Mouse (Mus musculus) kidney, embryonic 16.5 days (tissue): ENCODE results near the gene Rhd. TPM values are rescaled to one million over a fixed set of nuclear protein-coding genes. Genes with fewer than 3 reads are reported as not detected.

Source experiments
- ATAC-seq: fragments of 200-750 bp; cut with Nextera tagmentation; 2 replicates; pipeline ENCODE4 v1.8.0; 2017; ENCODE audit warnings: moderate TSS enrichment; ENCODE audit not compliant: low FRiP score, low TSS enrichment
- H3K27ac ChIP-seq: fragments of 300-500 bp; sonication (generic); 2 replicates; pipeline ENCODE4 v1.5.1; 2014; ENCODE audit warnings: low read length
- H3K27me3 ChIP-seq: fragments of 300-500 bp; sonication (generic); 2 replicates; pipeline ENCODE4 v1.6.1; 2014; ENCODE audit warnings: low read length, control low read depth, mixed read lengths; ENCODE audit not compliant: insufficient read depth
- H3K36me3 ChIP-seq: fragments of 300-500 bp; sonication (generic); 2 replicates; pipeline ENCODE4 v1.6.1; 2014; ENCODE audit warnings: low read length, control low read depth, mixed read lengths; ENCODE audit not compliant: insufficient read depth
- H3K4me1 ChIP-seq: fragments of 300-500 bp; sonication (generic); 2 replicates; pipeline ENCODE4 v1.6.1; 2014; ENCODE audit warnings: low read length, control low read depth, mixed read lengths; ENCODE audit not compliant: insufficient read depth
- H3K4me2 ChIP-seq: fragments of 300-500 bp; sonication (generic); replicated peaks from 2 replicates; pipeline ENCODE4 v1.6.1; 2014; ENCODE audit warnings: low read depth, low read length
- H3K4me3 ChIP-seq: fragments of 300-500 bp; sonication (generic); 2 replicates; pipeline ENCODE4 v1.5.1; 2014; ENCODE audit warnings: mild to moderate bottlenecking, low read length
- H3K9ac ChIP-seq: fragments of 300-500 bp; sonication (generic); replicated peaks from 2 replicates; pipeline ENCODE4 v1.6.1; 2014; ENCODE audit warnings: low read length
- H3K9me3 ChIP-seq: fragments of 300-500 bp; sonication (generic); 2 replicates; pipeline ENCODE4 v1.6.1; 2016; ENCODE audit warnings: low read length, control low read depth
- WGBS: fragments of 180-500 bp; shearing (Covaris S2); extraction: QIAGEN DNeasy Blood & Tissue Kit; methylation state at CpG from one replicate; pipeline ENCODE4 v1.1.7; 2014; 5-methylcytosine and 5-hydroxymethylcytosine counted together
- polyA plus RNA-seq: library from polyadenylated mRNA; unstranded; fragments of >200 nt; fragmentation: Nextera tagmentation; extraction: Ambion mirVana; gene quantifications from 2 replicates; pipeline ENCODE4 v1.2.1, GENCODE M21; 2015

The Rhd gene
- polyA plus RNA-seq, 1 experiment from 2014 or later, result 3.0 TPM

- peaks cover 32% of the 10 kb centered on the region for H3K4me1 ChIP-seq
- peak overlapping the region; percentile 85 for H3K4me2 ChIP-seq
- H3K36me3 ChIP-seq, result no peaks in the 10 kb centered on the region
- H3K9me3 ChIP-seq, result no peaks in the 10 kb centered on the region
- peak; percentile 94 for ATAC-seq
- H3K27ac ChIP-seq, result peak overlapping the region; percentile 80
- H3K9ac ChIP-seq, result peak overlapping the region; percentile 68
- under 1% methylated on average over 88 of the region's 91 CpGs for WGBS
- H3K27me3 ChIP-seq, result peaks cover 3% of the 10 kb centered on the region; the same call in 1 of the 2 replicates
- H3K4me3 ChIP-seq, result peak overlapping the region; percentile 96
These were observed 10.5 kb upstream of the Rhd start for GRCm38 (mm10) chr4:134853637-134854485.

- Histone ChIP-seq H3K27ac (peak overlapping the region; percentile 65; the same call in 1 of the 2 replicates), H3K4me2 (no peak overlapping the region), H3K9me3 (no peaks in the 10 kb centered on the region), H3K4me3 (no peak overlapping the region), H3K36me3 (no peaks in the 10 kb centered on the region), H3K4me1 (peaks cover 32% of the 10 kb centered on the region), H3K9ac (no peak overlapping the region), H3K27me3 (peaks cover 3% of the 10 kb centered on the region; the same call in 1 of the 2 replicates)
- no peak for ATAC-seq
- 57% methylated on average over 3 of the region's 3 CpGs for WGBS
These were observed 9.0 kb upstream of the Rhd start for GRCm38 (mm10) chr4:134855371-134855770.

GRCm38 (mm10) chr4:134856056-134856455, 8.3 kb upstream of the Rhd start:
- no peak overlapping the region for H3K4me2 ChIP-seq
- peaks cover 26% of the 10 kb centered on the region for H3K4me1 ChIP-seq
- no peak overlapping the region for H3K4me3 ChIP-seq
- H3K9me3 ChIP-seq, result no peaks in the 10 kb centered on the region
- H3K27ac ChIP-seq, result no peak overlapping the region
- no peak for ATAC-seq
- 53% methylated on average over 5 of the region's 5 CpGs for WGBS
- peaks cover 3% of the 10 kb centered on the region; the same call in 1 of the 2 replicates for H3K27me3 ChIP-seq
- H3K9ac ChIP-seq, result no peak overlapping the region
- no peaks in the 10 kb centered on the region for H3K36me3 ChIP-seq

- WGBS, result 20% methylated on average over 5 of the region's 5 CpGs
- no peak for ATAC-seq
- Histone ChIP-seq H3K27me3 (peaks cover 3% of the 10 kb centered on the region; the same call in 1 of the 2 replicates), H3K9me3 (no peaks in the 10 kb centered on the region), H3K4me2 (no peak overlapping the region), H3K4me3 (no peak overlapping the region), H3K4me1 (peaks cover 21% of the 10 kb centered on the region), H3K27ac (no peak overlapping the region), H3K36me3 (no peaks in the 10 kb centered on the region), H3K9ac (no peak overlapping the region)
These were observed 7.8 kb upstream of the Rhd start for GRCm38 (mm10) chr4:134856501-134856900.

GRCm38 (mm10) chr4:134858494-134858893, 5.8 kb upstream of the Rhd start:
- no peaks in the 10 kb centered on the region for H3K36me3 ChIP-seq
- WGBS, result 82% methylated on average over 4 of the region's 4 CpGs
- H3K4me2 ChIP-seq, result no peak overlapping the region
- H3K9ac ChIP-seq, result no peak overlapping the region
- H3K27ac ChIP-seq, result no peak overlapping the region
- peaks cover 3% of the 10 kb centered on the region; the same call in 1 of the 2 replicates for H3K27me3 ChIP-seq
- no peaks in the 10 kb centered on the region for H3K9me3 ChIP-seq
- H3K4me1 ChIP-seq, result peaks cover 17% of the 10 kb centered on the region
- no peak for ATAC-seq
- no peak overlapping the region for H3K4me3 ChIP-seq

GRCm38 (mm10) chr4:134861884-134862283, 2.5 kb upstream of the Rhd start:
- no peaks in the 10 kb centered on the region for H3K36me3 ChIP-seq
- no peaks in the 10 kb centered on the region for H3K27me3 ChIP-seq
- 57% methylated on average over 6 of the region's 6 CpGs for WGBS
- no peak overlapping the region for H3K4me3 ChIP-seq
- peak; percentile 60; the same call in 1 of the 2 replicates for ATAC-seq
- H3K9ac ChIP-seq, result no peak overlapping the region
- H3K9me3 ChIP-seq, result no peaks in the 10 kb centered on the region
- no peak overlapping the region for H3K4me2 ChIP-seq
- peaks cover 4% of the 10 kb centered on the region for H3K4me1 ChIP-seq
- H3K27ac ChIP-seq, result no peak overlapping the region

- ATAC-seq, result no peak
- Histone ChIP-seq H3K4me3 (no peak overlapping the region), H3K4me1 (peaks cover 4% of the 10 kb centered on the region), H3K4me2 (no peak overlapping the region), H3K9ac (no peak overlapping the region), H3K36me3 (no peaks in the 10 kb centered on the region), H3K9me3 (no peaks in the 10 kb centered on the region), H3K27me3 (no peaks in the 10 kb centered on the region), H3K27ac (no peak overlapping the region)
- WGBS, result 80% methylated on average over 7 of the region's 7 CpGs
These were observed 1.3 kb upstream of the Rhd start for GRCm38 (mm10) chr4:134862996-134863395.

GRCm38 (mm10) chr4:134865340-134865739, 1.0 kb downstream of the Rhd start:
- no peak for ATAC-seq
- H3K27ac ChIP-seq, result no peak overlapping the region
- H3K4me2 ChIP-seq, result no peak overlapping the region
- H3K4me1 ChIP-seq, result peaks cover 19% of the 10 kb centered on the region
- WGBS, result 69% methylated on average over 6 of the region's 6 CpGs
- no peak overlapping the region for H3K9ac ChIP-seq
- H3K4me3 ChIP-seq, result no peak overlapping the region
- no peaks in the 10 kb centered on the region for H3K9me3 ChIP-seq
- H3K27me3 ChIP-seq, result peaks cover 14% of the 10 kb centered on the region
- H3K36me3 ChIP-seq, result no peaks in the 10 kb centered on the region

- ATAC-seq, result no peak
- H3K4me3 ChIP-seq, result no peak overlapping the region
- 91% methylated on average over 5 of the region's 5 CpGs for WGBS
- peaks cover 16% of the 10 kb centered on the region for H3K27me3 ChIP-seq
- peaks cover 19% of the 10 kb centered on the region for H3K4me1 ChIP-seq
- no peak overlapping the region for H3K9ac ChIP-seq
- H3K9me3 ChIP-seq, result no peaks in the 10 kb centered on the region
- no peaks in the 10 kb centered on the region for H3K36me3 ChIP-seq
- H3K27ac ChIP-seq, result no peak overlapping the region
- no peak overlapping the region for H3K4me2 ChIP-seq
These were observed 1.5 kb downstream of the Rhd start for GRCm38 (mm10) chr4:134865789-134866188.

GRCm38 (mm10) chr4:134867213-134867612, 2.9 kb downstream of the Rhd start:
- H3K4me2 ChIP-seq, result no peak overlapping the region

More at GRCm38 (mm10) chr4:134867213-134867612, 2.9 kb downstream of the Rhd start:
- no peaks in the 10 kb centered on the region for H3K9me3 ChIP-seq
- WGBS, result 84% methylated on average over 8 of the region's 8 CpGs
- H3K9ac ChIP-seq, result no peak overlapping the region
- ATAC-seq, result no peak
- no peak overlapping the region for H3K4me3 ChIP-seq
- H3K27ac ChIP-seq, result no peak overlapping the region
- peaks cover 16% of the 10 kb centered on the region for H3K27me3 ChIP-seq
- peaks cover 16% of the 10 kb centered on the region for H3K4me1 ChIP-seq
- no peaks in the 10 kb centered on the region for H3K36me3 ChIP-seq
